Mouse (Mus musculus) lung, postnatal 25 days (tissue): ENCODE measurements around the gene Sdcbp2.
A peak's percentile ranks its signal among the peaks of the same experiment; 100 is the strongest.

Source experiments
- DNase-seq: peaks from one replicate; pipeline ENCODE4 v3.0.0; 2022; ENCODE audit warnings: low spot score

The Sdcbp2 gene

GRCm38 (mm10) chr2:151631406-151632158 lies 59.2 kb downstream of the Sdcbp2 start:
- no peak for DNase-seq

- peak; percentile 55 for DNase-seq
These were observed 59.9 kb downstream of the Sdcbp2 start, which contains the start of gene Snph for GRCm38 (mm10) chr2:151632159-151632814. Snph (minus strand) TSS chr2:151632593.

GRCm38 (mm10) chr2:151632982-151633381 lies 60.6 kb downstream of the Sdcbp2 start:
- no peak for DNase-seq

- DNase-seq = no peak
These were observed 62.5 kb downstream of the Sdcbp2 start for GRCm38 (mm10) chr2:151634903-151635302.

- DNase-seq = no peak
These were observed 63.1 kb downstream of the Sdcbp2 start for GRCm38 (mm10) chr2:151635362-151636014.

GRCm38 (mm10) chr2:151636015-151636402 lies 63.6 kb downstream of the Sdcbp2 start:
- no peak for DNase-seq
